Mouse (Mus musculus): ENCODE results near the gene Slc39a3. TPM values are rescaled to one million over a fixed set of nuclear protein-coding genes. Genes with fewer than 3 reads are reported as not detected.

Gene Slc39a3
- polyA plus RNA-seq, 1 experiment from 2014 or later = 9.6 TPM

DNA sequence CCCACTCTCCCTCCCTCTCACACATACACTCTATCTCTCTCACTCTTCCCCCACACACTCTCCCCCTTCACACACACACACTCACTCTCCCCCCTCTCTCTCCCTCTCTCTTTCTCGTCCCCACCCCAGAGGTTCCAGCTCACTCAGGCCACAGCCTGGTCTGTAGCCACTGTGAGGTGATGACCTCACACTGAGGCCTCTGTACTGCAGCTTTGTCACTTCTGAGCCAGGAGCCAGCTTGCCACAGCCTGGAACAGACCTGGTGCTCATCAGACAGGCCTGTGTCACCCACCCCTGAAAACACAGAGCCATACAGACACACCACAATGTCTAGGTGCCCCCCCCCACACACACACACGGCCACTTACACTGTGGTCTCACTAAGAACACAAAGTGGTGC lies 17.0 kb downstream of the Slc39a3 start:
- peaks cover 2% of the 10 kb centered on the region; the same call in 1 of the 2 replicates for H3K4me1 ChIP-seq (ENCODE audit: control insufficient read depth, insufficient read depth, low read length)
- H3K4me2 ChIP-seq (ENCODE audit: low read depth, low read length) = no peak overlapping the region
- ATAC-seq (replicated peaks; ENCODE audit: extremely low read depth, insufficient read depth, low FRiP score) = no peak
- H3K36me3 ChIP-seq (ENCODE audit: control insufficient read depth, insufficient read depth) = no peaks in the 10 kb centered on the region
- no peak overlapping the region for H3K9ac ChIP-seq (ENCODE audit: low read length)
- H3K4me3 ChIP-seq (ENCODE audit: low read length) = no peak overlapping the region
- no peak overlapping the region for H3K27ac ChIP-seq (ENCODE audit: low read length)
- WGBS = 49% methylated on average over 2 of the region's 2 CpGs
- H3K9me3 ChIP-seq (replicated peaks; ENCODE audit: control insufficient read depth, low read length) = peaks cover 2% of the 10 kb centered on the region; the same call in 1 of the 2 replicates
- H3K27me3 ChIP-seq (ENCODE audit: control insufficient read depth, insufficient read depth, low read length) = peaks cover 34% of the 10 kb centered on the region

GRCm38 (mm10) chr10:81019687-81020086 lies 17.5 kb downstream of the Slc39a3 start:
- Histone ChIP-seq H3K9ac (ENCODE audit: low read length) (no peak overlapping the region), H3K9me3 (replicated peaks; ENCODE audit: control insufficient read depth, low read length) (peaks cover 2% of the 10 kb centered on the region; the same call in 1 of the 2 replicates), H3K4me2 (ENCODE audit: low read depth, low read length) (no peak overlapping the region), H3K36me3 (ENCODE audit: control insufficient read depth, insufficient read depth) (no peaks in the 10 kb centered on the region), H3K4me3 (ENCODE audit: low read length) (no peak overlapping the region), H3K4me1 (ENCODE audit: control insufficient read depth, insufficient read depth, low read length) (no peaks in the 10 kb centered on the region), H3K27me3 (ENCODE audit: control insufficient read depth, insufficient read depth, low read length) (peaks cover 28% of the 10 kb centered on the region), H3K27ac (ENCODE audit: low read length) (no peak overlapping the region)
- ATAC-seq (replicated peaks; ENCODE audit: extremely low read depth, insufficient read depth, low FRiP score) = no peak
- 58% methylated on average over 6 of the region's 6 CpGs for WGBS

GRCm38 (mm10) chr10:81018326-81018725 lies 18.9 kb downstream of the Slc39a3 start:
- WGBS = 40% methylated on average over 10 of the region's 10 CpGs
- peaks cover 16% of the 10 kb centered on the region for H3K27me3 ChIP-seq (ENCODE audit: control insufficient read depth, insufficient read depth, low read length)
- no peak overlapping the region for H3K4me2 ChIP-seq (ENCODE audit: low read depth, low read length)
- no peak for ATAC-seq (replicated peaks; ENCODE audit: extremely low read depth, insufficient read depth, low FRiP score)
- no peak overlapping the region for H3K9ac ChIP-seq (ENCODE audit: low read length)
- no peak overlapping the region for H3K27ac ChIP-seq (ENCODE audit: low read length)
- no peaks in the 10 kb centered on the region for H3K4me1 ChIP-seq (ENCODE audit: control insufficient read depth, insufficient read depth, low read length)
- H3K4me3 ChIP-seq (ENCODE audit: low read length) = no peak overlapping the region
- H3K36me3 ChIP-seq (ENCODE audit: control insufficient read depth, insufficient read depth) = no peaks in the 10 kb centered on the region
- H3K9me3 ChIP-seq (replicated peaks; ENCODE audit: control insufficient read depth, low read length) = peaks cover 2% of the 10 kb centered on the region; the same call in 1 of the 2 replicates

GRCm38 (mm10) chr10:81016645-81017044 lies 20.6 kb downstream of the Slc39a3 start:
- Histone ChIP-seq H3K9me3 (replicated peaks; ENCODE audit: control insufficient read depth, low read length) (no peaks in the 10 kb centered on the region), H3K4me1 (ENCODE audit: control insufficient read depth, insufficient read depth, low read length) (no peaks in the 10 kb centered on the region), H3K4me2 (ENCODE audit: low read depth, low read length) (no peak overlapping the region), H3K4me3 (ENCODE audit: low read length) (no peak overlapping the region), H3K27ac (ENCODE audit: low read length) (no peak overlapping the region), H3K27me3 (ENCODE audit: control insufficient read depth, insufficient read depth, low read length) (peaks cover 7% of the 10 kb centered on the region; the same call in 1 of the 2 replicates), H3K9ac (ENCODE audit: low read length) (no peak overlapping the region), H3K36me3 (ENCODE audit: control insufficient read depth, insufficient read depth) (no peaks in the 10 kb centered on the region)
- 10% methylated on average over 7 of the region's 7 CpGs for WGBS
- no peak for ATAC-seq (replicated peaks; ENCODE audit: extremely low read depth, insufficient read depth, low FRiP score)

- H3K9me3 ChIP-seq (replicated peaks; ENCODE audit: control insufficient read depth, low read length) = no peaks in the 10 kb centered on the region
- H3K4me2 ChIP-seq (ENCODE audit: low read depth, low read length) = no peak overlapping the region
- no peaks in the 10 kb centered on the region for H3K27me3 ChIP-seq (ENCODE audit: control insufficient read depth, insufficient read depth, low read length)
- H3K36me3 ChIP-seq (ENCODE audit: control insufficient read depth, insufficient read depth) = no peaks in the 10 kb centered on the region
- no peak overlapping the region for H3K27ac ChIP-seq (ENCODE audit: low read length)
- no peak overlapping the region for H3K4me3 ChIP-seq (ENCODE audit: low read length)
- 76% methylated on average over 2 of the region's 2 CpGs for WGBS
- no peaks in the 10 kb centered on the region for H3K4me1 ChIP-seq (ENCODE audit: control insufficient read depth, insufficient read depth, low read length)
- H3K9ac ChIP-seq (ENCODE audit: low read length) = no peak overlapping the region
- ATAC-seq (replicated peaks; ENCODE audit: extremely low read depth, insufficient read depth, low FRiP score) = no peak
These were observed 21.6 kb downstream of the Slc39a3 start for GRCm38 (mm10) chr10:81015666-81016065.

DNA sequence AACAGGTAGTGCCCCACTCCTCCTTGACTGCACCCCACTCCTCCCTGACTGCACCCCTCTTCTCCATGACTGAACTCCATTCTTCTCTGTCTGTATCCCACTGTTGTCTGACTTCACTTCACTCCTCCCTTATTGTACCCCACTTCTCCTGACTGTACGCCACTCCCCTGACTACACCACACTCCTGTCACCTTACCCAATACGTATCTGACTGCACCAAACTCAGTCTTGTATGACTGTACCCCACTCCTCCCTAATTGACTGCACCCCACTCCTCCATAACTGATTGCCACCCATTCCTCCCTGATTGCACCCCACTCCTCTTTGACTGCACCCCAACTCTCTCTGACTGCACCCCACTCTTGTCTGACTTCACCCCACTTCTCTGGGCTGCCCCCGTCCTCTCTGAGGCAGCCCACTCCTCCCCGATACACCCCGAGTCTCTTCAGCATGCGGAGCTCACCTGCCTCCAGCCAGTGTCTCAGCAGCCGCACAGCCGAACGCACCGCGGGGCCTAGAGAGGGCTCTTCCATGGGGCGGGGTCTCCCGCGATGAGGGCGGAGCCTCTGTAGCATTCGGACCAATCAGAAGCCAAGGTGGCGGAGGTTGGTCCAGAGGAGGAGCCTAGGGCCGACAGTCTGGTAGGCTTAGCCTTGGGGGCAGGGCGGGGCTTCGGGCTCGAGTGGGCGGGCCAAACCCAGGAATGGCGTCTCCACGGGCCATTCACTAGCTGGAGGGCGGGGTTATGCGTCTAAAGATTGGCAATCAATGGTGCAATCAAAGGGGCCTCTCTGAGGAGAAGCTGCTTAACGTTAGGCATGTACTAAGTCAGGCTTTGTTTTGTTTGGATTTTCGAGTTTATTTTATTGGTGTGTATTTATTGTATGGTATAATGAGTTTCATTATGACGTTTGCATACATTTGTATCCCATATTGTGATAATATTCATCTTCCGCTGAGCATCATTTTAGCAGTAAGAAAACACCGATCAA lies 22.5 kb downstream of the Slc39a3 start, which contains the start of gene Gng7:
Gene Gng7, minus strand, starts transcription at position 553 of the 992 bp plus-strand sequence.
- Histone ChIP-seq H3K9me3 (replicated peaks; ENCODE audit: control insufficient read depth, low read length) (no peaks in the 10 kb centered on the region), H3K4me2 (ENCODE audit: low read depth, low read length) (peak within 1 kb of the TSS; percentile 56), H3K27me3 (ENCODE audit: control insufficient read depth, insufficient read depth, low read length) (no peaks in the 10 kb centered on the region), H3K36me3 (ENCODE audit: control insufficient read depth, insufficient read depth) (no peaks in the 10 kb centered on the region), H3K4me1 (ENCODE audit: control insufficient read depth, insufficient read depth, low read length) (no peaks in the 10 kb centered on the region), H3K27ac (ENCODE audit: low read length) (no peak within 1 kb of the TSS), H3K4me3 (ENCODE audit: low read length) (peak within 1 kb of the TSS; percentile 38), H3K9ac (ENCODE audit: low read length) (no peak within 1 kb of the TSS)
- peak; percentile 85 for ATAC-seq (replicated peaks; ENCODE audit: extremely low read depth, insufficient read depth, low FRiP score)
- 11% methylated on average over 31 of the region's 31 CpGs for WGBS

GRCm38 (mm10) chr10:81010851-81011250 lies 26.4 kb downstream of the Slc39a3 start:
- H3K27me3 ChIP-seq (ENCODE audit: control insufficient read depth, insufficient read depth, low read length) = no peaks in the 10 kb centered on the region
- ATAC-seq (replicated peaks; ENCODE audit: extremely low read depth, insufficient read depth, low FRiP score) = no peak
- 46% methylated on average over 6 of the region's 6 CpGs for WGBS
- H3K9ac ChIP-seq (ENCODE audit: low read length) = no peak overlapping the region
- no peaks in the 10 kb centered on the region for H3K36me3 ChIP-seq (ENCODE audit: control insufficient read depth, insufficient read depth)
- H3K27ac ChIP-seq (ENCODE audit: low read length) = no peak overlapping the region
- H3K9me3 ChIP-seq (replicated peaks; ENCODE audit: control insufficient read depth, low read length) = no peaks in the 10 kb centered on the region
- H3K4me1 ChIP-seq (ENCODE audit: control insufficient read depth, insufficient read depth, low read length) = no peaks in the 10 kb centered on the region
- H3K4me3 ChIP-seq (ENCODE audit: low read length) = no peak overlapping the region
- no peak overlapping the region for H3K4me2 ChIP-seq (ENCODE audit: low read depth, low read length)

- WGBS = 31% methylated on average over 7 of the region's 7 CpGs
- H3K27ac ChIP-seq (ENCODE audit: low read length) = no peak overlapping the region
- H3K36me3 ChIP-seq (ENCODE audit: control insufficient read depth, insufficient read depth) = no peaks in the 10 kb centered on the region
- ATAC-seq (replicated peaks; ENCODE audit: extremely low read depth, insufficient read depth, low FRiP score) = no peak
- H3K4me3 ChIP-seq (ENCODE audit: low read length) = no peak overlapping the region
- no peaks in the 10 kb centered on the region for H3K9me3 ChIP-seq (replicated peaks; ENCODE audit: control insufficient read depth, low read length)
- H3K27me3 ChIP-seq (ENCODE audit: control insufficient read depth, insufficient read depth, low read length) = no peaks in the 10 kb centered on the region
- H3K9ac ChIP-seq (ENCODE audit: low read length) = no peak overlapping the region
- H3K4me1 ChIP-seq (ENCODE audit: control insufficient read depth, insufficient read depth, low read length) = no peaks in the 10 kb centered on the region
- H3K4me2 ChIP-seq (ENCODE audit: low read depth, low read length) = no peak overlapping the region
These were observed 30.0 kb downstream of the Slc39a3 start for GRCm38 (mm10) chr10:81007240-81007639.

GRCm38 (mm10) chr10:81006005-81006677 lies 31.1 kb downstream of the Slc39a3 start:
- H3K9ac ChIP-seq (ENCODE audit: low read length) = no peak overlapping the region
- ATAC-seq (replicated peaks; ENCODE audit: extremely low read depth, insufficient read depth, low FRiP score) = no peak
- no peaks in the 10 kb centered on the region for H3K9me3 ChIP-seq (replicated peaks; ENCODE audit: control insufficient read depth, low read length)
- no peak overlapping the region for H3K4me3 ChIP-seq (ENCODE audit: low read length)
- no peaks in the 10 kb centered on the region for H3K27me3 ChIP-seq (ENCODE audit: control insufficient read depth, insufficient read depth, low read length)
- H3K27ac ChIP-seq (ENCODE audit: low read length) = no peak overlapping the region
- no peaks in the 10 kb centered on the region for H3K36me3 ChIP-seq (ENCODE audit: control insufficient read depth, insufficient read depth)
- H3K4me2 ChIP-seq (ENCODE audit: low read depth, low read length) = no peak overlapping the region
- WGBS = 85% methylated on average over 7 of the region's 7 CpGs
- 0 out of 2 replicates have a peak, but pooled peaks cover under 1% of the 10 kb centered on the region for H3K4me1 ChIP-seq (ENCODE audit: control insufficient read depth, insufficient read depth, low read length)
